33 mouse cellular contexts compared by ENCODE assay signal in genomic region chr10:63427146-63427545, GRCm38 (mm10). TPM values are rescaled to one million over a fixed set of nuclear protein-coding genes. Genes with fewer than 3 reads are reported as not detected.
DNase-seq lines count a peak whose midpoint lies in the region.
"Had no signal": no experiment of that assay in that cellular context is flagged by ENCODE, and none has a peak within 500 bp of the region (broad histone marks: within the 10 kb centered on the region; RNA-seq: fewer than 3 reads in every experiment).

No protein-coding gene starts in this region.

- no peaks in the 10 kb centered on the region for H3K36me3 ChIP-seq in heart, embryonic 10.5 days
- H3K36me3 ChIP-seq: embryonic facial prominence, embryonic 10.5 days; embryonic facial prominence, embryonic 13.5 days; forebrain, embryonic 12.5 days; forebrain, embryonic 15.5 days; heart, embryonic 13.5 days had no signal

- H3K27me3 ChIP-seq in heart, embryonic 10.5 days (ENCODE audit: insufficient read depth, poor library complexity, severe bottlenecking) = no peaks in the 10 kb centered on the region
- H3K27me3 ChIP-seq: CH12.LX; embryonic facial prominence, embryonic 13.5 days; forebrain, embryonic 12.5 days; forebrain, embryonic 15.5 days; heart, embryonic 13.5 days had no signal

- WGBS in heart, embryonic 10.5 days = 78% methylated on average over 8 of the region's 8 CpGs

- no peak overlapping the region for H3K4me3 ChIP-seq in heart, embryonic 10.5 days
- H3K4me3 ChIP-seq: embryonic facial prominence, embryonic 10.5 days; embryonic facial prominence, embryonic 13.5 days; erythroblast, embryonic 14.5 days; forebrain, embryonic 12.5 days; forebrain, embryonic 15.5 days; heart, embryonic 13.5 days had no signal

- H3K27ac ChIP-seq in heart, embryonic 10.5 days = no peak overlapping the region
- H3K27ac ChIP-seq: embryonic facial prominence, embryonic 10.5 days; embryonic facial prominence, embryonic 13.5 days; forebrain, embryonic 12.5 days; forebrain, embryonic 15.5 days; heart, embryonic 13.5 days; hindbrain, embryonic 14.5 days; hindbrain, postnatal 0 days had no signal

- no peaks in the 10 kb centered on the region for H3K4me1 ChIP-seq in heart, embryonic 10.5 days
- H3K4me1 ChIP-seq: embryonic facial prominence, embryonic 13.5 days; forebrain, embryonic 12.5 days had no signal

- H3K9me3 ChIP-seq in heart, embryonic 10.5 days = no peaks in the 10 kb centered on the region
- H3K9me3 ChIP-seq: embryonic facial prominence, embryonic 10.5 days; embryonic facial prominence, embryonic 13.5 days; forebrain, embryonic 12.5 days; forebrain, embryonic 15.5 days; heart, embryonic 13.5 days had no signal

- peak; percentile 39 for DNase-seq in heart, embryonic 10.5 days (ENCODE audit: low spot score)
- DNase-seq in heart, adult 9 months (ENCODE audit: low spot score in 2 of 2) = no peak
- DNase-seq in ovary, postnatal 36 days (ENCODE audit: low spot score) = peak; percentile 49
- no peak for DNase-seq in ovary, postnatal 10 days (ENCODE audit: low spot score)
- peak; percentile 6 for DNase-seq in naive thymus-derived CD4-positive, alpha-beta T cell, adult 2 months (ENCODE audit: low read depth)
- DNase-seq in adrenal gland, adult 2 months = no peak
- DNase-seq: adrenal gland, adult 8-10 months; adrenal gland, postnatal 25 days; cerebellum, adult 11-12 months; cerebellum, adult 8-10 months; cerebellum, postnatal 10 days; cerebellum, postnatal 36 days; embryo, embryonic 11 days; gastrocnemius, postnatal 25 days; heart, postnatal 14 days; heart, postnatal 4 days had no signal

RNA-seq across cellular contexts. Expression of gene Ctnna3, which starts 2.8 kb away (rescaled TPM):
- 14.2 and 22.7 TPM in 2 replicates for polyA plus RNA-seq in heart, embryonic 10.5 days (2016; fragmentation: Nextera tagmentation; extraction: Ambion mirVana)
- under 1 TPM; 0.37 to 0.83 TPM for total RNA-seq in adrenal gland, adult 2 months (2021)
- 0.06 TPM in 1 of 2 replicates, not detected in the other for polyA plus RNA-seq in adrenal gland, adult 2 months (2012; rRNA removed)
- total RNA-seq: MEL had no signal
- polyA plus RNA-seq: erythroblast, embryonic 14.5 days had no signal

RNA-seq across cellular contexts. Expression of gene Gm7075, which starts 5.6 kb away (rescaled TPM):
- not detected in 2 replicates for polyA plus RNA-seq in heart, embryonic 10.5 days (2016; fragmentation: Nextera tagmentation; extraction: Ambion mirVana)
- not detected for total RNA-seq in adrenal gland, adult 2 months (2021)
- not detected in 2 replicates for polyA plus RNA-seq in adrenal gland, adult 2 months (2012; rRNA removed)
- total RNA-seq: adrenal gland, adult 8-10 months; adrenal gland, postnatal 25 days; CH12.LX; gastrocnemius, adult 8-10 months; gastrocnemius, postnatal 25 days; heart, adult 8-10 months; heart, postnatal 14 days; heart, postnatal 4 days; hindbrain, postnatal 0 days; MEL had no signal
- polyA plus RNA-seq: brain, embryonic 14.5 days; cortical plate, adult 2 months; embryonic facial prominence, embryonic 10.5 days; embryonic facial prominence, embryonic 13.5 days; erythroblast, embryonic 14.5 days; forebrain, embryonic 12.5 days; forebrain, embryonic 15.5 days; gonadal fat pad, adult 2 months; heart, embryonic 13.5 days; heart, embryonic 16.5 days; hindbrain, embryonic 14.5 days; hindbrain, postnatal 0 days; inflammation-experienced regulatory T-cells, adult 6 months had no signal

RNA-seq across cellular contexts. Expression of gene Dnajc12, which starts 44.9 kb away (rescaled TPM):
- polyA plus RNA-seq in heart, embryonic 10.5 days (2016; fragmentation: Nextera tagmentation; extraction: Ambion mirVana) = 6.7 and 10.8 TPM in 2 replicates
- 10 to 100 TPM; 13.0 to 19.2 TPM for total RNA-seq in adrenal gland, adult 2 months (2021)
- 0.57 and 0.68 TPM in 2 replicates for polyA plus RNA-seq in adrenal gland, adult 2 months (2012; rRNA removed)

RNA-seq across cellular contexts. Expression of gene Sirt1, which starts 45.6 kb away (rescaled TPM):
- 2.4 and 5.2 TPM in 2 replicates for polyA plus RNA-seq in heart, embryonic 10.5 days (2016; fragmentation: Nextera tagmentation; extraction: Ambion mirVana)
- 10 to 100 TPM; 13.9 to 17.4 TPM for total RNA-seq in adrenal gland, adult 2 months (2021)
- 1.2 and 1.4 TPM in 2 replicates for polyA plus RNA-seq in adrenal gland, adult 2 months (2012; rRNA removed)

Comparison
In these comparisons a context has a peak if more than half of its experiments do, and no peak if none do; other contexts are left out.
1. DNase-seq: peak in heart, embryonic 10.5 days (single experiment), ovary, postnatal 36 days (single experiment) and naive thymus-derived CD4-positive, alpha-beta T cell, adult 2 months (single experiment); none in heart, adult 9 months (0 of 2), ovary, postnatal 10 days (single experiment) and adrenal gland, adult 2 months (single experiment).
2. RNA of gene Ctnna3, which starts 2.8 kb away (polyA plus RNA-seq): 14.2 to 22.7 TPM in heart, embryonic 10.5 days; 0.06 TPM in adrenal gland, adult 2 months; every median in the first group is over 10 times any median in the second.